Mouse (Mus musculus) liver, postnatal 0 days (tissue): ENCODE data around the gene Morc2a. TPM values are rescaled to one million over a fixed set of nuclear protein-coding genes. Genes with fewer than 3 reads are reported as not detected.

Source experiments
- ATAC-seq: fragments of 200-750 bp; cut with Nextera tagmentation; 2 replicates; pipeline ENCODE4 v1.8.0; 2017; ENCODE audit warnings: mild to moderate bottlenecking, moderate library complexity
- DNase-seq: peaks from one replicate; pipeline ENCODE4 v3.0.0-alpha.2; 2016
- H3K27ac ChIP-seq: fragments of 300-500 bp; sonication (generic); 2 replicates; pipeline ENCODE4 v1.5.1; 2014; ENCODE audit warnings: antibody characterized with exemption, moderate library complexity, mild to moderate bottlenecking, low read depth
- H3K27me3 ChIP-seq: fragments of 300-500 bp; sonication (generic); 2 replicates; pipeline ENCODE4 v1.6.1; 2014; ENCODE audit warnings: low read length, control low read depth, mixed read lengths; ENCODE audit not compliant: insufficient read depth
- H3K36me3 ChIP-seq: fragments of 300-500 bp; sonication (generic); replicated peaks from 2 replicates; pipeline ENCODE4 v1.6.1; 2014; ENCODE audit warnings: mild to moderate bottlenecking, control low read depth, low read length, moderate library complexity, mixed read lengths; ENCODE audit not compliant: insufficient read depth
- H3K4me1 ChIP-seq: fragments of 300-500 bp; sonication (generic); 2 replicates; pipeline ENCODE4 v1.6.1; 2014; ENCODE audit warnings: antibody characterized with exemption, mild to moderate bottlenecking, control low read depth; ENCODE audit not compliant: insufficient read depth
- H3K4me2 ChIP-seq: fragments of 300-500 bp; sonication (generic); 2 replicates; pipeline ENCODE4 v1.6.1; 2014; ENCODE audit warnings: low read depth, mild to moderate bottlenecking, low read length, moderate library complexity, mixed read lengths
- H3K4me3 ChIP-seq: fragments of 300-500 bp; sonication (generic); 2 replicates; pipeline ENCODE4 v1.5.1; 2014; ENCODE audit warnings: low read depth, low read length
- H3K9ac ChIP-seq: fragments of 300-500 bp; sonication (generic); replicated peaks from 2 replicates; pipeline ENCODE4 v1.6.1; 2014; ENCODE audit warnings: mild to moderate bottlenecking, moderate library complexity
- H3K9me3 ChIP-seq: fragments of 300-500 bp; sonication (generic); 2 replicates; pipeline ENCODE4 v1.6.1; 2016; ENCODE audit warnings: mild to moderate bottlenecking, control low read depth, low read length, mixed read lengths
- CTCF ChIP-seq: sonication (generic); IDR thresholded peaks from 2 replicates; pipeline ENCODE4 v1.5.1; 2016; ENCODE audit warnings: antibody characterized with exemption, low read depth
- EP300 ChIP-seq: IDR thresholded peaks from 2 replicates; pipeline ENCODE4 v1.6.1; 2016; ENCODE audit warnings: antibody characterized with exemption, low read depth, mild to moderate bottlenecking
- WGBS: fragments of 180-500 bp; shearing (Covaris S2); extraction: QIAGEN DNeasy Blood & Tissue Kit; methylation state at CpG from one replicate; pipeline ENCODE4 v1.1.7; 2014; ENCODE audit not compliant: insufficient replicate concordance; 5-methylcytosine and 5-hydroxymethylcytosine counted together
- polyA plus RNA-seq: library from polyadenylated mRNA; unstranded; fragments of >200 nt; fragmentation: Nextera tagmentation; extraction: Ambion mirVana; gene quantifications from 2 replicates; pipeline ENCODE4 v1.2.1, GENCODE M21; 2015

Gene Morc2a
- polyA plus RNA-seq, 1 experiment from 2014 or later: 3.7 TPM

GRCm38 (mm10) chr11:3686885-3687284 lies 37.9 kb downstream of the Morc2a start:
- 83% methylated on average over 2 of the region's 2 CpGs for WGBS
- Histone ChIP-seq H3K27ac (no peak overlapping the region), H3K9me3 (0 out of 2 replicates have a peak, but pooled peaks cover 2% of the 10 kb centered on the region), H3K9ac (no peak overlapping the region), H3K27me3 (no peaks in the 10 kb centered on the region), H3K4me3 (no peak overlapping the region), H3K4me1 (no peaks in the 10 kb centered on the region), H3K4me2 (no peak overlapping the region), H3K36me3 (peaks cover 78% of the 10 kb centered on the region)
- DNase-seq (no peak), ATAC-seq (no peak)
- no peak for TF ChIP-seq EP300
- no peak for TF ChIP-seq CTCF

DNA sequence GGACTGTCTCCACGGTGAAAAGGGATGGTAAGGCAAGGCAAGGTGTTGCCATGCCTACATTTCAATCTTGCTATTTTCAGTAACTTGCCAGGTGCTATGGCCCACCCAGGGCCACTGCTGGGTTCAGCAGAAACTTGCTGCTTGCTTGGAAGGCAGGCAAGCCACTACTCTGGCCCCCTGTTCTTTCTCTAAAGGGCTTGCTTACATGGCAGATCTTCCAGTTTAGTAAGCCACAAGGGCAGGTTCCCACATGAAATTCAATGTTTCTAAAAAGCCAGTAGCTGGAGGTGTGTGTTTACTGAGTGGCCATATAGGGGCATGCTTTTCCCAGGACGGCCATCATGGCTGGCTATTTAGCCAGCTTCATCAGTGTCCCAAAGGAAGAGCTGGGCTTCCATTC lies 42.8 kb downstream of the Morc2a start:
- Histone ChIP-seq H3K4me3 (no peak overlapping the region), H3K27ac (no peak overlapping the region), H3K9ac (no peak overlapping the region), H3K4me2 (no peak overlapping the region), H3K4me1 (no peaks in the 10 kb centered on the region), H3K36me3 (peaks cover 40% of the 10 kb centered on the region), H3K27me3 (no peaks in the 10 kb centered on the region), H3K9me3 (0 out of 2 replicates have a peak, but pooled peaks cover 2% of the 10 kb centered on the region)
- ATAC-seq (no peak), DNase-seq (no peak)
- 85% methylated on average over 2 of the region's 2 CpGs for WGBS
- TF ChIP-seq CTCF: no peak
- no peak for TF ChIP-seq EP300

DNA sequence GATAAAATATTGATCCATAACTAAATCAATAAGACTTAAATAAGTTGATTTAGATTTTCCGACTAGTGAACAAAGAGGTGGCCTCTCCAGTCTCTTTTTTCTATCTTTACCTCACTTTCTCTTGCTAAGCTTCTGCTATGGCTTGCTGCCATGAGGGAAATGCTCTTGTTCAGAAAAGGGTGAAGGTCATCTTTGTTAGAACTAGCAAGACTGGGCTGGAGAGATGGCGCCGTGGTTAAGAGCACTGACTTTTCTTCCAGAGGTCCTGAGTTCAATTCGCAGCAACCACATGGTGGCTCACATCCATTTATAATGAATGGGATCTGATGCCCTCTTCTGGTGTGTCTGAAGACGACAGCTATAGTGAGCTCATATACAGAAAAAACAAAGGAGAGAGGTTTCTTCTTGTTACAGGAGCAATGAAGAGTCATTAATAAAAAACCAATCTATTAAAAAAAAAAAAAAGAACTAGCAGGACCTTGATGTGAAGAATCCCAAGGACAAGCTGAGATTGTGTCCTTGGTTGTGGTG lies 47.2 kb downstream of the Morc2a start:
- Histone ChIP-seq H3K9me3 (no peaks in the 10 kb centered on the region), H3K4me3 (no peak overlapping the region), H3K27ac (no peak overlapping the region), H3K4me2 (no peak overlapping the region), H3K4me1 (no peaks in the 10 kb centered on the region), H3K9ac (no peak overlapping the region), H3K27me3 (no peaks in the 10 kb centered on the region), H3K36me3 (peaks cover 4% of the 10 kb centered on the region; the same call in 1 of the 2 replicates)
- TF ChIP-seq CTCF (no peak), EP300 (no peak)
- DNase-seq: no peak
- no peak for ATAC-seq
- 65% methylated on average over 5 of the region's 5 CpGs for WGBS

DNA sequence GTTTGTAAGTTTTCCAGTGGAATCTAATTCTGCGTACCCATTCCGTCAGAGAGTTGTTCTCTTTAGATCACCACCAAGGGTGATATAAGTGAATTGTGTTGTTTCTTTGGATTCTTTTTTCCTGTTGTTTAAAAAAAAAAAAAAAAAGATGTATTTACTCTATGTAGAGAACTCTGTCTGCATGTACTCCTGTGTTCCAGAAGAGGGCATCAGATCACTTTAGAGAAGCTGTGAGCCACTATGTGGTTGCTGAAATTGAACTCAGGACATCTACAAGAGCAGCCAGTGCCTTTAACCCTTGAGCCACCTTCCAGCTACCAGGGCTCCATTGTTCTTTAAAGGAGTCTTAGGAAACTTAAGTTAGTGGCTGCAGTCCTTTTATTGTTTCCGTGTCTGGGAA lies 48.5 kb downstream of the Morc2a start:
- Histone ChIP-seq H3K27ac (no peak overlapping the region), H3K4me1 (no peaks in the 10 kb centered on the region), H3K4me3 (no peak overlapping the region), H3K4me2 (no peak overlapping the region), H3K27me3 (no peaks in the 10 kb centered on the region), H3K9ac (no peak overlapping the region), H3K9me3 (no peaks in the 10 kb centered on the region), H3K36me3 (no peaks in the 10 kb centered on the region; the same call in 1 of the 2 replicates)
- DNase-seq (no peak), ATAC-seq (no peak)
- WGBS: 81% methylated on average over 3 of the region's 3 CpGs
- TF ChIP-seq CTCF: peak; percentile 15; the same call in 1 of the 2 replicates
- TF ChIP-seq EP300: no peak

- ATAC-seq (no peak), DNase-seq (no peak)
- Histone ChIP-seq H3K27ac (no peak overlapping the region), H3K27me3 (no peaks in the 10 kb centered on the region), H3K36me3 (no peaks in the 10 kb centered on the region), H3K4me3 (no peak overlapping the region), H3K4me1 (no peaks in the 10 kb centered on the region), H3K4me2 (no peak overlapping the region), H3K9ac (no peak overlapping the region), H3K9me3 (no peaks in the 10 kb centered on the region)
- no peak for TF ChIP-seq CTCF
- no peak for TF ChIP-seq EP300
- 65% methylated on average over 7 of the region's 7 CpGs for WGBS
Observed at GRCm38 (mm10) chr11:3703089-3703992, 54.4 kb downstream of the Morc2a start.

DNA sequence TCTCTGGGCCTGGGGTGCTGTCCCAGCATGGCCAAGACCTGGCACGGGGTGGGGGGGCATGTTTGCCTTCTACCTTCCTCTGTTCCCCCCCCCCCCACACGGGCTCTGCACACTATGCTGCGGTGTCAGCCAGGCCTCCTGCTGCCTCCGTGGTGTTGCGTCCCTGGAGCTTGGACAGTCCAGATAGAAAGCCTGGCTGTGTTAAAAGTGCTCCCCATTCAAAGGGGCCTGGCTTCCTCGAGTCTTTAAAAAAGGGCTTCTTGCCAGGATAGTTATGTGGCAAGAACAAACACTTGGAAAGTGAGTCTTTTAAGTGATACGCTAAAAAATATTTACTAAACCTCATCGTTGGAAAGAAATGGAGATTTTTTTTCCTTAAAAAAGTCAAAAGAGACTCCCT lies 55.4 kb downstream of the Morc2a start:
- no peaks in the 10 kb centered on the region for H3K27me3 ChIP-seq
- 78% methylated on average over 8 of the region's 8 CpGs for WGBS
- no peak for TF ChIP-seq CTCF
- no peak for TF ChIP-seq EP300
- H3K4me2 ChIP-seq: no peak overlapping the region
- no peak for DNase-seq
- no peak overlapping the region for H3K9ac ChIP-seq
- no peak overlapping the region for H3K27ac ChIP-seq
- no peaks in the 10 kb centered on the region for H3K36me3 ChIP-seq
- H3K9me3 ChIP-seq: no peaks in the 10 kb centered on the region
- no peak for ATAC-seq
- H3K4me1 ChIP-seq: no peaks in the 10 kb centered on the region
- H3K4me3 ChIP-seq: no peak overlapping the region
